Mouse (Mus musculus) G1E-ER4 (cell line): ENCODE measurements around the gene Tent5a. TPM values are rescaled to one million over a fixed set of nuclear protein-coding genes. Genes with fewer than 3 reads are reported as not detected.

Source experiments
- GATA1 ChIP-seq: IDR thresholded peaks from one replicate; pipeline ENCODE4 v1.8.0; 2012; ENCODE audit warnings: low read length, inconsistent platforms
- polyA plus RNA-seq: library from polyadenylated mRNA; stranded (reverse); fragments of >175 nt; gene quantifications from 2 replicates; pipeline ENCODE4 v1.2.3, GENCODE M21; 2012

The Tent5a gene
- polyA plus RNA-seq, 1 experiment: 1.6 TPM

GRCm38 (mm10) chr9:85326292-85327241 is 581 bp downstream of the Tent5a start:
- no peak for TF ChIP-seq GATA1

DNA sequence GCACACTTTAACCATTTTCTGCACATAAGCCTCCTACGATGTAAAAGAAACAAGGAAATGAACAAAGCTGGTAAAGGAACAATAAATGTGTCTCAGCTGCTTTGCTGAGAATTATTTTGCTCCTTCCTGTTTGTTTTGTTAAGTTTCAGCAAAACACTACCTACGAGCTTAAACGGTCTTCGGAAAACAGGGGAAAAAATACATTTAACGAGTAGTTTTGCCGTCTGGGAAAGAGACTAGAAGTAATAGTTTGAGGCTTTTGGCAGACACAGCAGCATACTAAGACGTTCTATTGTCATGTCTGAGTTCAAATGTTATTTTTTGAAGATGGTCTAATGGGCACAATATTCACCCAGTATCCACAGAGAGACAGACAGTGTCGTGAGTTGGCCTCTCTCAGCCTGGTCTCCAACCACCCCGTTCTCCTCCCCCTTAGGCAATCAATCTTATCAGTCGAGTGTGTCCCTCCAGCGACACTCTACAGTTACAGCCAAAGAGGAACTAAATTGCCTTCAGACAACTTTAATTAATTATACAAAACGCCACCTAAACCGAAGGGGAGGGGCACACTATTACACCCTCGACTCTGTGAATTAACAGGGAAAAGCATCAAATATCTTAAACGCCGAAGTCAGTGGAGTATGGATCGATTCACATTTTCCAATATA is 1.8 kb downstream of the Tent5a start:
- no peak for TF ChIP-seq GATA1

DNA sequence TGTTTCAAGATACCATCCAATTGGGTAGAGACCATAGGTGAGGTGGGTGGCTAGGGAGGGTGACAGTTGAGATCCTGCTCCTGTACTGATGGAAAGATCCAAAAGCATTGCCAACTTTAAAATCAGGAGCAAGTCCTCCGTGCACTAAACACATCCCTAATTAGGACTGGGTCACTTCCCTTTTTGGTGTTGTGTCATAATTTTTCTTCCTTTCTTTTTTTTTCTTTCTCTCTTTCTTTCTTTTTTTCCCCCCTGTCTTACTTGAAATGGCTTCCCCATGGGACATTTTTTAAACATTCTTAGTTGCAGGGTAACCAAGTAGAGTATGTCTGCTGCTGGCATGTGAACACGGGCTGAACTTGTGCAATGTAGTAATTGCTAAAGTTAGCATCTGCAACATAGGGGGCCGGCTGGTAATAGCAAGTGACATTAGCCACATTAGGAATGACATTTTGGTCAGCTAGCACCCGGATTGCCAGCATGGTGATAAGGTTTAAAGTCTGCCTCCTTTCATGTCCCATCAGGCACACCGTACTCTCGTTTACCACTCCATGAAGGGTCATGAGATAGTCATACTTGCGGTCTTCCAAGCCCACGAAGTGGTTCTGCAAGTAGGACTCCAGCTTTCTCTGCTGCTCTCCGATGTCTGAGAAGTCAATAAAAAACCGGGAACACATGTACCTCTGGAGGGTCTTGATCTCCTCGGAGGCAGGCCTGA is 2.8 kb downstream of the Tent5a start:
- TF ChIP-seq GATA1: no peak

- no peak for TF ChIP-seq GATA1
Observed at GRCm38 (mm10) chr9:85320167-85320951, 6.8 kb downstream of the Tent5a start.

DNA sequence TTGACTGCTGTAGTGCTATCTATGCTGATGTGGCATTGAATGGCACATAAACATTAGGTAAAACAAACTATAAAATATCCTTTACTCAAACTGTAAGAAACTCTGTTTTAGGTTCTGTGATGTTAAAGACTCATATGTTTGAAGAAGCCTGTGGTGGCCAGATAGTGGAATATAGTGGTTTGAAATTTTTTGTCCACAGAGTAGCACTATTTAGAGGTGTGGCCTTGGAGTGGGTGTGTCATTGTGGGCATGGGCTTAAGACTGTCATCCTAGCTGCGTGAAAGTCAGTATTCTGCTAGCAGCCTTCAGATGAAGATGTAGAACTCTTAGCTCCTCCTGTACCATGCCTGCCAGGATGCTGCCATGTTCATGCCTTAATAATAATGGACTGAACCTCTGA is 11.0 kb downstream of the Tent5a start:
- no peak for TF ChIP-seq GATA1

DNA sequence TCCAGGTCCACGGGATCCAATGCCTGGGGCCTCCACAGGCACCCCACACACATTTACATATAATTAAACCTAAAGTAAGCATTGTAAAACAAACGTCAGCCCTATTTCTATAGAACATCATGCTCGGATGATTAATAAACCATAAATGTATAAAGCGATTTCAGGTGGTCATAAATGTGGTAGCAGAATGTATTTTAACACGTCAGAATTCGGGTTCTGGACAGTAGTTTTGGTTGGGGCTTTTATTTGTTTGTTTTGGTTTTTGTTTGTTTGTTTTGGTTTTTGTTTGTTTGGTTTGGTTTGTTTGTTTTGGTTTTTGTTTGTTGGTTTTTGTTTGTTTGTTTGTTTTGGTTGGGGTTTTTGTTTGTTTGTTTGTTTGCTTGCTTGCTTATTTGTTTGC is 14.7 kb downstream of the Tent5a start, which contains the start of gene Gm11114:
Gene Gm11114, plus strand, starts transcription at position 301 of the 400 bp plus-strand sequence.
- no peak for TF ChIP-seq GATA1

GRCm38 (mm10) chr9:85303378-85303777 is 23.8 kb downstream of the Tent5a start:
- no peak for TF ChIP-seq GATA1

DNA sequence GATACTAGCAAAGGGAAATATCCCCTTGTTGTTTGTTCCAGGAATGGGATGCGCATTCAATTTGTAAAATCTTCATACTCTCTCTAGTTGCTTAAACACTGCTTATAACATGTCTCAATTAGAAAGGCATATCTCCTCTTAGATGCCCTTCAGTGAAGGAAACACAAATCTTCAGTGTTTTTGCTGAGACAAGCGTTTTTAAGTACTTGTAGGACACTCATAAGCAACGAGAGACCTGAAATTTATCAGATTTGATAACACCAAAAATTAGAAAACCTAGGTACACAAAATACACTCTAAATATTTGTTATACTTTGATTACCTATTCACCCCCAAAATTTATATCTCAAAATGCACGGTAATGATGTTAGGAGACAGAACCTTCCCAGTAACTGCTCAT is 24.3 kb downstream of the Tent5a start:
- TF ChIP-seq GATA1: no peak

DNA sequence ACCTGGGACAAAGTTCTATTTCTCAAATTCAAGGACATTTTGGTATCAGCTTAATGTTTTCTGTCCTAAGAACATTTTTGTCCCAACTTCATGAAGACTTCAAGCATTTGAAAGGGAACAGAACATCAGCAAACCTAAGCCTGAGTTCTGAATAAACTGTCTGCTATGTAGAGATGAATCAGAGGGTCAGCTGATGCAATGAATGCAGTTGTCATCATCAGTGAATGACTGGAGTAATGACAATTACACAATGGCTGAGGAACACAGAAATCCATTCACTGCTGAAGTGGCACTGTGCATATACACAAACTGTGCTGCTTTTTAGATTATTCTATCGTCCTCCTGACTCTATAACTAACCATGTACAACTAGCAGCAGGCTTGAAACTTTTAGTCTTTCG is 53.0 kb downstream of the Tent5a start:
- no peak for TF ChIP-seq GATA1

Other genes starting within 250 kb of the Tent5a start
- gene Gm11114, start 14.6 kb downstream of the Tent5a start, polyA plus RNA-seq: not detected in 2 replicates